Mouse (Mus musculus) macrophage (primary cell): ENCODE data around the gene Mtmr14. TPM values are rescaled to one million over a fixed set of nuclear protein-coding genes. Genes with fewer than 3 reads are reported as not detected.

ENCODE experiments used
- H3K27ac ChIP-seq: fragments of 350-480 bp; formaldehyde crosslinking; 2 replicates; pipeline ENCODE4 v1.9.0; 2021
- H3K36me3 ChIP-seq: fragments of 350-480 bp; formaldehyde crosslinking; 2 replicates; pipeline ENCODE4 v1.9.0; 2021; ENCODE audit errors: inconsistent target
- H3K4me3 ChIP-seq: fragments of 350-480 bp; formaldehyde crosslinking; 2 replicates; pipeline ENCODE4 v1.9.0; 2021; ENCODE audit errors: inconsistent target
- H3K79me2 ChIP-seq: fragments of 350-480 bp; formaldehyde crosslinking; 2 replicates; pipeline ENCODE4 v1.9.0; 2021; ENCODE audit errors: inconsistent target
- WGBS: methylation state at CpG from one replicate; pipeline ENCODE4 v1.1.7; 2026; ENCODE audit warnings: inconsistent platforms; ENCODE audit not compliant: missing documents; 5-methylcytosine and 5-hydroxymethylcytosine counted together
- polyA plus RNA-seq: library from polyadenylated mRNA; stranded (reverse); fragments of 250-400 nt; gene quantifications from 3 replicates; pipeline ENCODE4 v1.2.4, GENCODE M21; 2018; ENCODE audit warnings: inconsistent platforms

Gene Mtmr14
- polyA plus RNA-seq, 1 experiment from 2014 or later, result 23.3 TPM

GRCm38 (mm10) chr6:113254899-113255298 lies 17.3 kb downstream of the Mtmr14 start:
- Histone ChIP-seq H3K27ac (no peak overlapping the region), H3K79me2 (peaks cover 24% of the 10 kb centered on the region; the same call in 1 of the 2 replicates), H3K4me3 (no peak overlapping the region), H3K36me3 (peaks cover 93% of the 10 kb centered on the region)

- Histone ChIP-seq H3K4me3 (no peak overlapping the region), H3K36me3 (peaks cover 96% of the 10 kb centered on the region), H3K79me2 (no peaks in the 10 kb centered on the region), H3K27ac (no peak overlapping the region)
- 36% methylated on average over 8 of the region's 8 CpGs for whole genome bisulfite sequencing
Observed at GRCm38 (mm10) chr6:113261174-113261858, 23.7 kb downstream of the Mtmr14 start.

- Histone ChIP-seq H3K79me2 (no peaks in the 10 kb centered on the region), H3K27ac (no peak overlapping the region), H3K36me3 (peaks cover 98% of the 10 kb centered on the region), H3K4me3 (no peak overlapping the region)
- WGBS, result 100% methylated on average over 6 of the region's 6 CpGs
Observed at GRCm38 (mm10) chr6:113263531-113263930, 25.9 kb downstream of the Mtmr14 start.

GRCm38 (mm10) chr6:113264429-113264828 lies 26.8 kb downstream of the Mtmr14 start:
- peaks cover 99% of the 10 kb centered on the region for H3K36me3 ChIP-seq
- H3K79me2 ChIP-seq, result no peaks in the 10 kb centered on the region
- H3K4me3 ChIP-seq, result no peak overlapping the region
- H3K27ac ChIP-seq, result no peak overlapping the region
- WGBS, result 96% methylated on average over 8 of the region's 8 CpGs

GRCm38 (mm10) chr6:113266996-113267655 lies 29.5 kb downstream of the Mtmr14 start:
- H3K4me3 ChIP-seq, result no peak overlapping the region
- WGBS, result 94% methylated on average over 7 of the region's 7 CpGs
- H3K79me2 ChIP-seq, result no peaks in the 10 kb centered on the region
- peaks cover 100% of the 10 kb centered on the region for H3K36me3 ChIP-seq
- no peak overlapping the region for H3K27ac ChIP-seq

GRCm38 (mm10) chr6:113267988-113268387 lies 30.3 kb downstream of the Mtmr14 start:
- Histone ChIP-seq H3K79me2 (no peaks in the 10 kb centered on the region), H3K27ac (no peak overlapping the region), H3K36me3 (peaks cover 99% of the 10 kb centered on the region), H3K4me3 (no peak overlapping the region)
- WGBS, result 100% methylated on average over 1 of the region's 1 CpGs

- Histone ChIP-seq H3K27ac (no peak overlapping the region), H3K79me2 (no peaks in the 10 kb centered on the region), H3K36me3 (peaks cover 91% of the 10 kb centered on the region), H3K4me3 (no peak overlapping the region)
- WGBS, result 90% methylated on average over 3 of the region's 3 CpGs
Observed at GRCm38 (mm10) chr6:113272365-113272764, 34.7 kb downstream of the Mtmr14 start.

- Histone ChIP-seq H3K27ac (no peak overlapping the region), H3K4me3 (no peak overlapping the region), H3K79me2 (no peaks in the 10 kb centered on the region), H3K36me3 (peaks cover 83% of the 10 kb centered on the region)
- 95% methylated on average over 4 of the region's 4 CpGs for WGBS
Observed at GRCm38 (mm10) chr6:113276846-113277245, 39.2 kb downstream of the Mtmr14 start.

- no peaks in the 10 kb centered on the region for H3K79me2 ChIP-seq
- H3K4me3 ChIP-seq, result no peak overlapping the region
- WGBS, result 86% methylated on average over 6 of the region's 6 CpGs
- H3K27ac ChIP-seq, result no peak overlapping the region
- peaks cover 44% of the 10 kb centered on the region for H3K36me3 ChIP-seq
Observed at GRCm38 (mm10) chr6:113281676-113282075, 44.0 kb downstream of the Mtmr14 start.

- Histone ChIP-seq H3K36me3 (peaks cover 38% of the 10 kb centered on the region), H3K4me3 (no peak within 1 kb of the TSS), H3K27ac (no peak within 1 kb of the TSS), H3K79me2 (no peaks in the 10 kb centered on the region)
- 12% methylated on average over 37 of the region's 37 CpGs for WGBS
Observed at GRCm38 (mm10) chr6:113282101-113282802, 44.6 kb downstream of the Mtmr14 start, which contains the start of gene Cpne9. Gene Cpne9, plus strand, starts transcription at chr6:113282307.

- Histone ChIP-seq H3K4me3 (no peak overlapping the region), H3K79me2 (no peaks in the 10 kb centered on the region), H3K27ac (no peak overlapping the region), H3K36me3 (peaks cover 31% of the 10 kb centered on the region)
- 6% methylated on average over 20 of the region's 22 CpGs for WGBS
Observed at GRCm38 (mm10) chr6:113282969-113283368, 45.3 kb downstream of the Mtmr14 start.

GRCm38 (mm10) chr6:113283500-113283899 lies 45.9 kb downstream of the Mtmr14 start:
- 35% methylated on average over 6 of the region's 6 CpGs for WGBS
- H3K79me2 ChIP-seq, result no peaks in the 10 kb centered on the region
- H3K27ac ChIP-seq, result no peak overlapping the region
- H3K36me3 ChIP-seq, result peaks cover 26% of the 10 kb centered on the region
- H3K4me3 ChIP-seq, result no peak overlapping the region

GRCm38 (mm10) chr6:113284931-113285330 lies 47.3 kb downstream of the Mtmr14 start:
- H3K27ac ChIP-seq, result no peak overlapping the region
- peaks cover 13% of the 10 kb centered on the region; the same call in 1 of the 2 replicates for H3K36me3 ChIP-seq
- no peak overlapping the region for H3K4me3 ChIP-seq
- WGBS, result 68% methylated on average over 3 of the region's 3 CpGs
- H3K79me2 ChIP-seq, result no peaks in the 10 kb centered on the region

GRCm38 (mm10) chr6:113286316-113286715 lies 48.7 kb downstream of the Mtmr14 start:
- no peaks in the 10 kb centered on the region for H3K36me3 ChIP-seq
- no peaks in the 10 kb centered on the region for H3K79me2 ChIP-seq
- no peak overlapping the region for H3K4me3 ChIP-seq
- WGBS, result 86% methylated on average over 1 of the region's 1 CpGs
- H3K27ac ChIP-seq, result no peak overlapping the region

- 94% methylated on average over 4 of the region's 4 CpGs for WGBS
- Histone ChIP-seq H3K4me3 (no peak overlapping the region), H3K79me2 (no peaks in the 10 kb centered on the region), H3K36me3 (no peaks in the 10 kb centered on the region), H3K27ac (no peak overlapping the region)
Observed at GRCm38 (mm10) chr6:113287236-113287635, 49.6 kb downstream of the Mtmr14 start.
